Mouse (Mus musculus) neural tube, embryonic 14.5 days (tissue): ENCODE measurements around the gene 9130409I23Rik. TPM values are rescaled to one million over a fixed set of nuclear protein-coding genes. Genes with fewer than 3 reads are reported as not detected.

Source experiments
- ATAC-seq: fragments of 200-750 bp; cut with Nextera tagmentation; 2 replicates; pipeline ENCODE4 v1.8.0; 2017; ENCODE audit warnings: low read depth, mild to moderate bottlenecking, moderate TSS enrichment, moderate library complexity
- H3K27ac ChIP-seq: fragments of 300-500 bp; sonication (generic); 2 replicates; pipeline ENCODE4 v1.5.1; 2014; ENCODE audit warnings: low read depth, mild to moderate bottlenecking, control low read depth, low read length, moderate library complexity, mixed read lengths
- H3K27me3 ChIP-seq: fragments of 300-500 bp; sonication (generic); 2 replicates; pipeline ENCODE4 v1.6.1; 2014; ENCODE audit warnings: low read length; ENCODE audit not compliant: control insufficient read depth, insufficient read depth
- H3K36me3 ChIP-seq: fragments of 300-500 bp; sonication (generic); 2 replicates; pipeline ENCODE4 v1.6.1; 2014; ENCODE audit warnings: low read length, mixed read lengths; ENCODE audit not compliant: control insufficient read depth, insufficient read depth
- H3K4me1 ChIP-seq: fragments of 300-500 bp; sonication (generic); 2 replicates; pipeline ENCODE4 v1.6.1; 2014; ENCODE audit warnings: low read length; ENCODE audit not compliant: control insufficient read depth, insufficient read depth
- H3K4me2 ChIP-seq: fragments of 300-500 bp; sonication (generic); 2 replicates; pipeline ENCODE4 v1.6.1; 2014; ENCODE audit warnings: mild to moderate bottlenecking, low read depth, low read length, control low read depth
- H3K4me3 ChIP-seq: fragments of 300-500 bp; sonication (generic); 2 replicates; pipeline ENCODE4 v1.5.1; 2014; ENCODE audit warnings: low read depth, low read length, control low read depth, mixed read lengths
- H3K9ac ChIP-seq: fragments of 300-500 bp; sonication (generic); replicated peaks from 2 replicates; pipeline ENCODE4 v1.6.1; 2014; ENCODE audit warnings: low read depth, mild to moderate bottlenecking, control low read depth, low read length, mixed read lengths
- H3K9me3 ChIP-seq: fragments of 300-500 bp; sonication (generic); 2 replicates; pipeline ENCODE4 v1.6.1; 2016; ENCODE audit warnings: low read length; ENCODE audit not compliant: control insufficient read depth
- WGBS: fragments of 180-500 bp; shearing (Covaris S2); extraction: QIAGEN DNeasy Blood & Tissue Kit; methylation state at CpG from one replicate; pipeline ENCODE4 v1.1.7; 2014; 5-methylcytosine and 5-hydroxymethylcytosine counted together
- polyA plus RNA-seq: library from polyadenylated mRNA; unstranded; fragments of >200 nt; fragmentation: Nextera tagmentation; extraction: Ambion mirVana; gene quantifications from 2 replicates; pipeline ENCODE4 v1.2.1, GENCODE M21; 2014

The 9130409I23Rik gene
- polyA plus RNA-seq, 1 experiment from 2014 or later, result not detected

DNA sequence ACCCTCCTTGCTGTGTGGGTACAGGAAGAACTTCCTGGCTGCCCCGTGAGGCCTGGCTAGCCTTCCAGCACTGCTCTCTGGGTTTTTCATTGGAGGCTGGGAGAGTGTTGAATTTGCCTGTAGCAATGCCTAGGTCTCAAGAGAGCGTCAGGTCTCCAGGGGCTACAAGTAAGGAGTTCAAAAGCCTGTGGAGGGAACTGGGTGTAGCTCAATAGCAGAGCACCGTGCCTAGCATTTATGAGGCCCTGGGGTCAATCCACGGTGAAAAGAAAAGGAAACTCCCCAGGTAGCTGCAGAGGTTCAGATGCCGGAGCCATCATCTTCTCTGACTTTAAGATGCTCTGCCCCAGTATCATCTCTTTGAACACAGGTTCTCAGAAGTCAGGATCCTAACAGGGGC lies 39.4 kb upstream of the 9130409I23Rik start:
- Histone ChIP-seq H3K9ac (no peak overlapping the region), H3K27me3 (no peaks in the 10 kb centered on the region), H3K36me3 (no peaks in the 10 kb centered on the region), H3K9me3 (no peaks in the 10 kb centered on the region), H3K4me2 (no peak overlapping the region), H3K4me3 (no peak overlapping the region), H3K27ac (no peak overlapping the region), H3K4me1 (0 out of 2 replicates have a peak, but pooled peaks cover 8% of the 10 kb centered on the region)
- ATAC-seq, result no peak
- 39% methylated on average over 5 of the region's 5 CpGs for WGBS

- no peaks in the 10 kb centered on the region for H3K9me3 ChIP-seq
- no peaks in the 10 kb centered on the region for H3K36me3 ChIP-seq
- H3K27ac ChIP-seq, result no peak overlapping the region
- H3K4me3 ChIP-seq, result no peak overlapping the region
- no peak for ATAC-seq
- H3K9ac ChIP-seq, result no peak overlapping the region
- H3K4me1 ChIP-seq, result 0 out of 2 replicates have a peak, but pooled peaks cover 10% of the 10 kb centered on the region
- no peaks in the 10 kb centered on the region for H3K27me3 ChIP-seq
- H3K4me2 ChIP-seq, result no peak overlapping the region
- WGBS, result 79% methylated on average over 3 of the region's 3 CpGs
These were observed 38.6 kb upstream of the 9130409I23Rik start for GRCm38 (mm10) chr1:181012416-181012815.

GRCm38 (mm10) chr1:181013446-181013845 lies 37.6 kb upstream of the 9130409I23Rik start:
- WGBS, result 82% methylated on average over 6 of the region's 6 CpGs
- Histone ChIP-seq H3K4me3 (no peak overlapping the region), H3K27ac (no peak overlapping the region), H3K9ac (no peak overlapping the region), H3K36me3 (no peaks in the 10 kb centered on the region), H3K4me2 (no peak overlapping the region), H3K27me3 (no peaks in the 10 kb centered on the region), H3K9me3 (no peaks in the 10 kb centered on the region), H3K4me1 (0 out of 2 replicates have a peak, but pooled peaks cover 13% of the 10 kb centered on the region)
- no peak for ATAC-seq

DNA sequence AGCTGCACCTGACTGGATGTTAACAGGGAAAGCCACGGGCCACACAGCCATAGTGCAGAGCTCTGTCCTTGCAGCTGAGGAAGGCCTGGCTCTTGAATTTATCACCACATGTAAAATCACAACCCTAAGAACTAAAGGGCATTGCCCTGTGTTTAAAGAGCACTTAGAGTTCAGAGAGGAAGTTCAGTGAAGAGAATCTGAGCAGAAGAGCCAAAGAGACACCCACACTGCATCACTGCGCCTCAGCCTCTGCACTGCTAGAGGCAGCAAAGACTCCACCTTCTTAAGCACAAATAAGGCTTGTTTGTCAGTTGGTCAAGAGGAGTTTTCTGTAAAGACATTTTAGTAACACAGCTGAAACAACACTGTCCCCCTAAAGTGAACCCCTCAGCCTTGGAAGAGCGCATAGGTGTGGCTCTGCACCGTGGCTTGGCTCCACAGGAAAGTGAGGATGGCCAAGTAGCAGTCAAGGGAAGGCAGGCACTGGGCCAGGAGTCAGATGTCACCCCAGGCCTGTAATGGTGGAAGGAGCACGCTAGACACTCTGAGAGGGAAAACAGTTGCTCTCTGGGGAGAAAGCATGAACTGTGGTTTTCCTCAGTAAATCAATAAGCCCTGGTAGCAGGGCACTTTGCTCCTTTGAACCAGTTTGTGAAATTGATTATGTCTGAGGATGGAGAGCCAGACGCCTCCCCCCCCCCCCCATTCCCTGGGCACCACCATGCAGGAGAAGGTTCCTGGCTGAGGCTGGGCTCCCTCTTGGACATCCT lies 36.1 kb upstream of the 9130409I23Rik start:
- no peaks in the 10 kb centered on the region for H3K27me3 ChIP-seq
- H3K4me3 ChIP-seq, result no peak overlapping the region
- no peak for ATAC-seq
- WGBS, result 73% methylated on average over 6 of the region's 6 CpGs
- H3K9ac ChIP-seq, result no peak overlapping the region
- no peak overlapping the region for H3K4me2 ChIP-seq
- no peaks in the 10 kb centered on the region for H3K9me3 ChIP-seq
- H3K36me3 ChIP-seq, result no peaks in the 10 kb centered on the region
- H3K4me1 ChIP-seq, result 0 out of 2 replicates have a peak, but pooled peaks cover 13% of the 10 kb centered on the region
- no peak overlapping the region for H3K27ac ChIP-seq

- H3K27ac ChIP-seq, result no peak overlapping the region
- H3K4me1 ChIP-seq, result 0 out of 2 replicates have a peak, but pooled peaks cover 13% of the 10 kb centered on the region
- ATAC-seq, result no peak
- H3K4me2 ChIP-seq, result no peak overlapping the region
- no peak overlapping the region for H3K4me3 ChIP-seq
- H3K9ac ChIP-seq, result no peak overlapping the region
- H3K36me3 ChIP-seq, result no peaks in the 10 kb centered on the region
- no peaks in the 10 kb centered on the region for H3K27me3 ChIP-seq
- no peaks in the 10 kb centered on the region for H3K9me3 ChIP-seq
These were observed 35.5 kb upstream of the 9130409I23Rik start for GRCm38 (mm10) chr1:181015558-181015957.

GRCm38 (mm10) chr1:181016045-181016444 lies 35.0 kb upstream of the 9130409I23Rik start:
- Histone ChIP-seq H3K4me3 (no peak overlapping the region), H3K9ac (no peak overlapping the region), H3K4me1 (0 out of 2 replicates have a peak, but pooled peaks cover 13% of the 10 kb centered on the region), H3K9me3 (no peaks in the 10 kb centered on the region), H3K27ac (no peak overlapping the region), H3K36me3 (no peaks in the 10 kb centered on the region), H3K4me2 (peak overlapping the region; percentile 74), H3K27me3 (no peaks in the 10 kb centered on the region)
- 84% methylated on average over 4 of the region's 4 CpGs for WGBS
- no peak for ATAC-seq

- Histone ChIP-seq H3K4me3 (peak overlapping the region; percentile 41), H3K4me2 (peak overlapping the region; percentile 74), H3K4me1 (0 out of 2 replicates have a peak, but pooled peaks cover 13% of the 10 kb centered on the region), H3K9ac (peak overlapping the region; percentile 17; the same call in 1 of the 2 replicates), H3K27me3 (no peaks in the 10 kb centered on the region), H3K9me3 (no peaks in the 10 kb centered on the region), H3K27ac (no peak overlapping the region), H3K36me3 (no peaks in the 10 kb centered on the region)
- ATAC-seq, result peak; percentile 66
- WGBS, result 3% methylated on average over 21 of the region's 21 CpGs
These were observed 34.4 kb upstream of the 9130409I23Rik start for GRCm38 (mm10) chr1:181016532-181017131.

DNA sequence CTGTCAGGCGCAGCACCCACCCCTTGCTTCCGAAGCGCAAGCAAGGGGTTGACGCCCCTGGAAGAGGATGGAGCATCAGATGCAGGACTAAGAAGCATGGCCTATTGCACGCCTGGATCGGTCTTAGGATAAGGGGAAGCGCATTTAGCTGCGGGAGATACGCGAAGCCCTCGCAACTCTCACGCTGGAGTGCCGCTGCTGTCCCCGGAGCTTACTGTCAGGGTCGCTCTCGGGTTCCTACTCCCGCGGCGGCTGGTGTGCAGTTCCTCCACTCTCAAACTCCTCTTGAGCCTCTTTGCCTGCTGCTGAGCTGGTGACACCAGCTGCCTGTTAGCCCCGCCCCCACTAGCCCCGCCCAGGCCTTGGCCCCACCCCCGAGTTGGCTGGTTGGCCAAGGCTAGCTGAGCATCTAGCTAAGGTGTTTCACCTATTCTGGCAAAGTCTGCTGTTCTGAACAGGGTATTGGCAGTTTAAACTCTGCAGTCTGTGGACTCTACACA lies 33.8 kb upstream of the 9130409I23Rik start:
- under 1% methylated on average over 22 of the region's 22 CpGs for WGBS
- Histone ChIP-seq H3K36me3 (no peaks in the 10 kb centered on the region), H3K4me1 (0 out of 2 replicates have a peak, but pooled peaks cover 13% of the 10 kb centered on the region), H3K27ac (no peak overlapping the region), H3K9me3 (no peaks in the 10 kb centered on the region), H3K4me3 (peak overlapping the region; percentile 41), H3K9ac (peak overlapping the region; percentile 17; the same call in 1 of the 2 replicates), H3K4me2 (peak overlapping the region; percentile 74), H3K27me3 (no peaks in the 10 kb centered on the region)
- peak; percentile 87 for ATAC-seq

GRCm38 (mm10) chr1:181017890-181018420 lies 33.1 kb upstream of the 9130409I23Rik start:
- Histone ChIP-seq H3K27ac (no peak overlapping the region), H3K36me3 (no peaks in the 10 kb centered on the region), H3K4me2 (no peak overlapping the region), H3K9me3 (no peaks in the 10 kb centered on the region), H3K4me3 (no peak overlapping the region), H3K4me1 (0 out of 2 replicates have a peak, but pooled peaks cover 13% of the 10 kb centered on the region), H3K27me3 (no peaks in the 10 kb centered on the region), H3K9ac (no peak overlapping the region)
- WGBS, result 69% methylated on average over 13 of the region's 13 CpGs
- no peak for ATAC-seq
